ENCODE assay signal across 10 mouse cellular contexts in genomic region chr13:98351527-98351926, GRCm38 (mm10). TPM values are rescaled to one million over a fixed set of nuclear protein-coding genes. Genes with fewer than 3 reads are reported as not detected.
DNase-seq lines count a peak whose midpoint lies in the region.
"Had no signal": no experiment of that assay in that cellular context is flagged by ENCODE, and none has a peak within 500 bp of the region (broad histone marks: within the 10 kb centered on the region; RNA-seq: fewer than 3 reads in every experiment).

No protein-coding gene starts in this region.

- intact Hi-C loops in left cerebral cortex, postnatal 14 days (cut with DNase I) = no loop called here

- peaks cover 37% of the 10 kb centered on the region for H3K4me1 ChIP-seq in embryonic facial prominence, embryonic 10.5 days

- no peak overlapping the region for H3K27ac ChIP-seq in embryonic facial prominence, embryonic 10.5 days (replicated peaks)
- H3K27ac ChIP-seq: heart, embryonic 15.5 days had no signal

- DNase-seq in gastrocnemius, postnatal 10 days = peak; percentile 30
- no peak for DNase-seq in gastrocnemius, adult 8-10 months (ENCODE audit: low spot score in 2 of 2)
- peak; percentile 26 for DNase-seq in right cerebral cortex, postnatal 14 days
- no peak for DNase-seq in right cerebral cortex, adult 18-20 months
- peak; percentile 70 for DNase-seq in embryonic facial prominence, embryonic 10.5 days (ENCODE audit: low spot score)
- DNase-seq in mesoderm, embryonic 11.5 days (ENCODE audit: low read depth, low spot score) = peak; percentile 62
- no peak for DNase-seq in left cerebral cortex, adult 9 months (ENCODE audit: low spot score in 2 of 2)
- no peak for DNase-seq in left cerebral cortex, postnatal 14 days (ENCODE audit: low spot score in 2 of 2)

- H3K36me3 ChIP-seq in embryonic facial prominence, embryonic 10.5 days (replicated peaks) = no peaks in the 10 kb centered on the region
- H3K36me3 ChIP-seq: heart, embryonic 15.5 days had no signal

- H3K4me3 ChIP-seq in embryonic facial prominence, embryonic 10.5 days = no peak overlapping the region
- H3K4me3 ChIP-seq: heart, embryonic 15.5 days; myocyte had no signal

- no peaks in the 10 kb centered on the region for H3K9me3 ChIP-seq in embryonic facial prominence, embryonic 10.5 days
- H3K9me3 ChIP-seq: heart, embryonic 15.5 days had no signal

- WGBS in embryonic facial prominence, embryonic 10.5 days = 4% methylated on average over 8 of the region's 8 CpGs

- peaks cover 90% of the 10 kb centered on the region for H3K27me3 ChIP-seq in embryonic facial prominence, embryonic 10.5 days (replicated peaks; ENCODE audit: low read depth, poor library complexity, severe bottlenecking)

RNA-seq across cellular contexts. Expression of gene Foxd1, which starts 2.5 kb away (rescaled TPM):
- under 1 TPM; 0.28 to 0.36 TPM for total RNA-seq in gastrocnemius, postnatal 10 days (2021)
- total RNA-seq in gastrocnemius, adult 8-10 months (2022) = under 1 TPM in 1 of 4 experiments, not detected in 3; 0.11 TPM
- polyA plus RNA-seq in embryonic facial prominence, embryonic 10.5 days (2016; fragmentation: Nextera tagmentation; extraction: Ambion mirVana) = 3.7 and 4.3 TPM in 2 replicates
- 1 to 10 TPM; 1.7 to 2.0 TPM for total RNA-seq in left cerebral cortex, postnatal 14 days (2021)
- polyA plus RNA-seq: heart, embryonic 15.5 days had no signal

RNA-seq across cellular contexts. Expression of gene Btf3, which starts 34.7 kb away (rescaled TPM):
- total RNA-seq in gastrocnemius, postnatal 10 days (2021) = 100 to 1,000 TPM; 311 to 330 TPM
- 100 to 1,000 TPM; 208 to 239 (median 210) TPM for total RNA-seq in gastrocnemius, adult 8-10 months (2022)
- 764 and 773 TPM in 2 replicates for polyA plus RNA-seq in embryonic facial prominence, embryonic 10.5 days (2016; fragmentation: Nextera tagmentation; extraction: Ambion mirVana)
- 100 to 1,000 TPM; 185 to 191 TPM for total RNA-seq in left cerebral cortex, postnatal 14 days (2021)

Comparison
In these comparisons a context has a peak if more than half of its experiments do, and no peak if none do; other contexts are left out.
1. DNase-seq: peak in gastrocnemius, postnatal 10 days (single experiment), right cerebral cortex, postnatal 14 days (single experiment), embryonic facial prominence, embryonic 10.5 days (single experiment) and mesoderm, embryonic 11.5 days (single experiment); none in gastrocnemius, adult 8-10 months (0 of 2), right cerebral cortex, adult 18-20 months (single experiment), left cerebral cortex, adult 9 months (0 of 2) and left cerebral cortex, postnatal 14 days (0 of 2).